Mouse (Mus musculus) hindbrain, embryonic 16.5 days (tissue): Measurements from ENCODE around the gene Vmn1r64. TPM values are rescaled to one million over a fixed set of nuclear protein-coding genes. Genes with fewer than 3 reads are reported as not detected.
"Not testable (repeated sequence)": the region's sequence is repeated elsewhere in the genome, so short reads cannot be mapped to it uniquely, and the experiment has no call there.

ENCODE experiments used
- ATAC-seq: fragments of 200-750 bp; cut with Nextera tagmentation; 2 replicates; pipeline ENCODE4 v1.8.0; 2017; ENCODE audit warnings: moderate TSS enrichment, moderate library complexity
- H3K27ac ChIP-seq: fragments of 300-500 bp; sonication (generic); 2 replicates; pipeline ENCODE4 v1.5.1; 2014; ENCODE audit warnings: low read depth, mild to moderate bottlenecking, control low read depth, low read length, moderate library complexity
- H3K27me3 ChIP-seq: fragments of 300-500 bp; sonication (generic); replicated peaks from 2 replicates; pipeline ENCODE4 v1.6.1; 2014; ENCODE audit warnings: low read length; ENCODE audit not compliant: control insufficient read depth, insufficient read depth
- H3K36me3 ChIP-seq: fragments of 300-500 bp; sonication (generic); 2 replicates; pipeline ENCODE4 v1.6.1; 2014; ENCODE audit warnings: mild to moderate bottlenecking, low read length, moderate library complexity, mixed read lengths; ENCODE audit not compliant: control insufficient read depth, insufficient read depth
- H3K4me1 ChIP-seq: fragments of 300-500 bp; sonication (generic); 2 replicates; pipeline ENCODE4 v1.6.1; 2014; ENCODE audit warnings: low read depth, low read length; ENCODE audit not compliant: control insufficient read depth, insufficient read depth
- H3K4me2 ChIP-seq: fragments of 300-500 bp; sonication (generic); 2 replicates; pipeline ENCODE4 v1.6.1; 2014; ENCODE audit warnings: mild to moderate bottlenecking, low read length, control low read depth, moderate library complexity
- H3K4me3 ChIP-seq: fragments of 300-500 bp; sonication (generic); 2 replicates; pipeline ENCODE4 v1.5.1; 2014; ENCODE audit warnings: mild to moderate bottlenecking, low read length, control low read depth, moderate library complexity
- H3K9ac ChIP-seq: fragments of 300-500 bp; sonication (generic); 2 replicates; pipeline ENCODE4 v1.6.1; 2014; ENCODE audit warnings: low read depth, mild to moderate bottlenecking, control low read depth, low read length, moderate library complexity
- H3K9me3 ChIP-seq: fragments of 300-500 bp; sonication (generic); 2 replicates; pipeline ENCODE4 v1.6.1; 2014; ENCODE audit warnings: mild to moderate bottlenecking, low read length, moderate library complexity; ENCODE audit not compliant: control insufficient read depth
- WGBS: fragments of 180-500 bp; shearing (Covaris S2); extraction: QIAGEN DNeasy Blood & Tissue Kit; methylation state at CpG from one replicate; pipeline ENCODE4 v1.1.7; 2014; 5-methylcytosine and 5-hydroxymethylcytosine counted together
- polyA plus RNA-seq: library from polyadenylated mRNA; unstranded; fragments of >200 nt; fragmentation: Nextera tagmentation; extraction: Ambion mirVana; gene quantifications from 2 replicates; pipeline ENCODE4 v1.2.1, GENCODE M21; 2015

Vmn1r64 gene
- polyA plus RNA-seq: not detected in 2 replicates

DNA sequence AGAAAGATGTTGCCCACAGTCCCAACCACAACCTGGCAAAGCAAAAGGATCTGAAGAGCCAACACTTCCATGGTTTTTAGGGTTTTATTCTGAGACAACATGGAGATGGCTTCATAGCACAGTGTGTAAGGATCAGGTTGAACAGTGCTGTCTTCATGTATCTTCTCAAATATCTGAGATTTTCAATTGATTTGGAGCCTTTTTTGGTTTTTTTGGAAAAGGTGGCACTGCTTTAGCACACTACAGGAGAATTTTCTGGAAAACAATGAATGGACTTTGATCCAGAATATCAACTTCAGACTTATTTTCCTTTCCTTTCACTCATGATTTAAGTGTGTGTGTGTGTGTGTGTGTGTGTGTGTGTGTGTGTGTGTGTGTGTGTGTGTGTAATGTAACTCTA is at the start of gene Vmn1r64:
Vmn1r64 (minus strand) TSS at position 101 of the 400 bp plus-strand sequence.
- H3K4me1 ChIP-seq: no peaks in the 10 kb centered on the region
- no peak within 1 kb of the TSS for H3K4me2 ChIP-seq
- no peaks in the 10 kb centered on the region for H3K27me3 ChIP-seq
- no peaks in the 10 kb centered on the region for H3K36me3 ChIP-seq
- H3K27ac ChIP-seq: no peak within 1 kb of the TSS
- no peak within 1 kb of the TSS for H3K4me3 ChIP-seq
- H3K9me3 ChIP-seq: peaks cover 8% of the 10 kb centered on the region
- H3K9ac ChIP-seq: no peak within 1 kb of the TSS
- no peak for ATAC-seq

DNA sequence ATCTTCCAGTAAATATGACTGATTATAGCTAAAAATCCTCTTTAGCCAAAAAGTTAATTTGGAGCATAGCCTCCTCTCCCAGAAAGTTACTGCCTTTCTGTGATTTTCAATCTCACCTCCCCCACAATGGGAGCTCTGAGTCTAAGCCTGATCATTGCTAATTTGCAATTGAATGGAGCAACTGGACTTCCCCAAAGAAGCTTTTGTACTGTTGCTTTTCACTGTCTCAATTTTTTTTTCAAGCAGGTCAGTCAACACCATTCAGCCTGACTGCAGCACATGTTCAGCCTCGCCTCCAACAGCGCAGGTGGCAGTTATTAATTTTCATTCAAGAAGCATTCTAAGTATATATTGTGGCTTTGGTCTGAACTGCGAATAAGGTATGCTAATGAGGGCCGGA is 14.9 kb upstream of the Vmn1r64 start:
- Histone ChIP-seq H3K4me3 (no peak overlapping the region), H3K4me2 (no peak overlapping the region), H3K9me3 (peaks cover 34% of the 10 kb centered on the region), H3K27me3 (no peaks in the 10 kb centered on the region), H3K27ac (no peak overlapping the region), H3K9ac (no peak overlapping the region), H3K4me1 (no peaks in the 10 kb centered on the region), H3K36me3 (no peaks in the 10 kb centered on the region)
- ATAC-seq: no peak
- 80% methylated on average over 4 of the region's 4 CpGs for WGBS

GRCm38 (mm10) chr7:5897245-5897644 is 12.9 kb upstream of the Vmn1r64 start:
- H3K9me3 ChIP-seq: peaks cover 37% of the 10 kb centered on the region
- not testable (repeated sequence) for H3K4me2 ChIP-seq, H3K9ac ChIP-seq, H3K4me1 ChIP-seq, H3K36me3 ChIP-seq, H3K27ac ChIP-seq, H3K4me3 ChIP-seq, H3K27me3 ChIP-seq, ATAC-seq
- WGBS: 67% methylated on average over 2 of the region's 2 CpGs

Other genes starting within 250 kb of the Vmn1r64 start
- gene Vmn1r62, start 210.9 kb downstream of the Vmn1r64 start, polyA plus RNA-seq: not detected in 2 replicates
- gene Vmn1r63, start 79.1 kb downstream of the Vmn1r64 start, polyA plus RNA-seq: not detected in 2 replicates
- gene Vmn1r65, start 126.5 kb upstream of the Vmn1r64 start, polyA plus RNA-seq: not detected in 2 replicates
- not detected in 2 replicates for gene Nlrp4c, start 160.6 kb upstream of the Vmn1r64 start, polyA plus RNA-seq